Mouse (Mus musculus) cortical plate, adult 2 months (tissue): ENCODE results near the gene Syde2.

Experiments
- CTCF ChIP-seq: fragments of 200-500 bp; IDR thresholded peaks from 2 replicates; pipeline ENCODE4 v1.5.1; 2011; ENCODE audit warnings: mild to moderate bottlenecking, control low read depth, low read length; ENCODE audit not compliant: insufficient read depth; ENCODE audit errors: extremely low read depth
- POLR2A ChIP-seq: fragments of 200-500 bp; IDR thresholded peaks from 2 replicates; pipeline ENCODE4 v1.6.1; 2011; ENCODE audit warnings: mild to moderate bottlenecking, low read length, control low read depth; ENCODE audit not compliant: insufficient read depth; ENCODE audit errors: extremely low read depth

- TF ChIP-seq CTCF (no peak), POLR2A (no peak)
Measured at GRCm38 (mm10) chr3:145969031-145969501, 18.6 kb upstream of the Syde2 start.
